Comparison of ENCODE assay signal across 12 mouse cellular contexts in the genomic region with DNA sequence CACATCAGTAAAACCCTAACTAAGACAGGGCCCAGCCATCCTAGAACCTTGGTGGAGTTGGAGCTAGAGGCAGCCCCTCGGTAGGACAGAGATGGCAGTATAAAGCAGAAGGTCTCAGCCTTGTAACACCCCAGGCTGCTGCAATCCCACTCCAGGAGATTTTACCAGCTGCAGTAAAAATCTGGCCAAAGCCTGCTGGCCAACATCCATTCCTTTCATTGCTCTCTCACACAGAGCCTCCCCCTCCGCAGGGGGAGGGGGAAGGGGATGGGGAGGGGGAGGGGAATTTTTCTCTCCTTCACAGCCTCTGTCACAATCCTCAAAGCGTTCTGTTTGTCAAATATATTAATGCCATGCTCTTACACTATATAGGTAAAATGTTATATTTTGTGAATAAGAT. TPM values are rescaled to one million over a fixed set of nuclear protein-coding genes. Genes with fewer than 3 reads are reported as not detected.
DNase-seq lines count a peak whose midpoint lies in the region; ATAC-seq and TF ChIP-seq lines count a peak whose summit lies in the region.
"Had no signal": no experiment of that assay in that cellular context is flagged by ENCODE, and none has a peak within 500 bp of the region (broad histone marks: within the 10 kb centered on the region; RNA-seq: fewer than 3 reads in every experiment).

No protein-coding gene starts in this region.

- no peak overlapping the region for H3K4me2 ChIP-seq in forebrain, embryonic 16.5 days (ENCODE audit: low read length)
- H3K4me2 ChIP-seq in midbrain, embryonic 12.5 days (replicated peaks): no peak overlapping the region
- H3K4me2 ChIP-seq: embryonic facial prominence, embryonic 13.5 days had no signal

- H3K27me3 ChIP-seq in forebrain, embryonic 16.5 days (replicated peaks; ENCODE audit: control insufficient read depth, insufficient read depth, low read length): no peaks in the 10 kb centered on the region
- H3K27me3 ChIP-seq in midbrain, embryonic 12.5 days: no peaks in the 10 kb centered on the region
- H3K27me3 ChIP-seq: embryonic facial prominence, embryonic 13.5 days had no signal

- H3K9ac ChIP-seq in forebrain, embryonic 16.5 days (replicated peaks; ENCODE audit: low read depth, low read length): no peak overlapping the region
- no peak overlapping the region for H3K9ac ChIP-seq in midbrain, embryonic 12.5 days (replicated peaks)
- H3K9ac ChIP-seq: embryonic facial prominence, embryonic 13.5 days had no signal

- no peaks in the 10 kb centered on the region for H3K9me3 ChIP-seq in forebrain, embryonic 16.5 days (ENCODE audit: control insufficient read depth, low read length)
- no peaks in the 10 kb centered on the region for H3K9me3 ChIP-seq in midbrain, embryonic 12.5 days
- H3K9me3 ChIP-seq: embryonic facial prominence, embryonic 13.5 days had no signal

- intact Hi-C loops in heart, postnatal 10 days (cut with DNase I): no loop called here

- no peak for DNase-seq in layer of hippocampus, adult 2 months (ENCODE audit: low spot score in 2 of 2)
- DNase-seq in layer of hippocampus, adult 9-10 months (ENCODE audit: low spot score): no peak
- peak; percentile 61 to 67 for DNase-seq in heart, postnatal 10 days
- DNase-seq in frontal cortex, postnatal 36 days (ENCODE audit: low spot score in 2 of 2): no peak
- no peak for DNase-seq in kidney, adult 9 months
- DNase-seq: thymus, adult 2 months had no signal

- H3K4me1 ChIP-seq in forebrain, embryonic 16.5 days (replicated peaks; ENCODE audit: control insufficient read depth, insufficient read depth, low read length): peaks cover 11% of the 10 kb centered on the region
- H3K4me1 ChIP-seq in midbrain, embryonic 12.5 days: peaks cover 8% of the 10 kb centered on the region; the same call in 1 of the 2 replicates

- 23% methylated on average over 2 of the region's 3 CpGs for WGBS in forebrain, embryonic 16.5 days
- WGBS in midbrain, embryonic 12.5 days: 45% methylated on average over 2 of the region's 3 CpGs

- peak overlapping the region; percentile 25; the same call in 1 of the 2 replicates for H3K27ac ChIP-seq in layer of hippocampus, adult 2 months
- H3K27ac ChIP-seq in forebrain, embryonic 16.5 days (ENCODE audit: low read length): no peak overlapping the region
- no peak overlapping the region for H3K27ac ChIP-seq in midbrain, embryonic 12.5 days (replicated peaks)
- H3K27ac ChIP-seq: embryonic facial prominence, embryonic 13.5 days; left cerebral cortex, adult 2 months; macrophage had no signal

- no peak for TF ChIP-seq CTCF in layer of hippocampus, adult 2 months (conservative IDR thresholded peaks at IDR 0.05)

- H3K36me3 ChIP-seq in forebrain, embryonic 16.5 days (ENCODE audit: control insufficient read depth, insufficient read depth): peaks cover 10% of the 10 kb centered on the region
- peaks cover 26% of the 10 kb centered on the region for H3K36me3 ChIP-seq in midbrain, embryonic 12.5 days

- no peak overlapping the region for H3K4me3 ChIP-seq in layer of hippocampus, adult 2 months
- no peak overlapping the region for H3K4me3 ChIP-seq in forebrain, embryonic 16.5 days (replicated peaks; ENCODE audit: low read length)
- no peak overlapping the region for H3K4me3 ChIP-seq in midbrain, embryonic 12.5 days
- H3K4me3 ChIP-seq: embryonic facial prominence, embryonic 13.5 days; left cerebral cortex, adult 2 months had no signal

- peak; percentile 52 for ATAC-seq in forebrain, embryonic 16.5 days
- ATAC-seq in midbrain, embryonic 12.5 days (ENCODE audit: low FRiP score, low read depth): peak; percentile 14; the same call in 1 of the 2 replicates

RNA-seq across cellular contexts. Expression of a gene that starts 21.2 kb away (rescaled TPM):
- total RNA-seq in layer of hippocampus, adult 2 months (2021): 10 to 100 TPM; 50.3 to 50.6 TPM
- 112 and 123 TPM in 2 replicates for polyA plus RNA-seq in forebrain, embryonic 16.5 days (2015; fragmentation: Nextera tagmentation; extraction: Ambion mirVana)
- total RNA-seq in heart, postnatal 10 days (2021): 10 to 100 TPM; 32.2 to 32.6 TPM
- 112 and 115 TPM in 2 replicates for polyA plus RNA-seq in midbrain, embryonic 12.5 days (2016; fragmentation: Nextera tagmentation; extraction: Ambion mirVana)

RNA-seq across cellular contexts. Expression of a gene that starts 26.9 kb away (rescaled TPM):
- not detected for total RNA-seq in layer of hippocampus, adult 2 months (2021)
- polyA plus RNA-seq in forebrain, embryonic 16.5 days (2015; fragmentation: Nextera tagmentation; extraction: Ambion mirVana): 0.09 TPM in 1 of 2 replicates, not detected in the other
- under 1 TPM in 1 of 2 experiments, not detected in 1; 0.07 TPM for total RNA-seq in heart, postnatal 10 days (2021)
- polyA plus RNA-seq in midbrain, embryonic 12.5 days (2016; fragmentation: Nextera tagmentation; extraction: Ambion mirVana): 0.17 TPM in 1 of 2 replicates, not detected in the other
- total RNA-seq: left cerebral cortex, adult 2 months had no signal
- polyA plus RNA-seq: embryonic facial prominence, embryonic 13.5 days; macrophage had no signal

RNA-seq across cellular contexts. Expression of a gene that starts 50.7 kb away (rescaled TPM):
- total RNA-seq in layer of hippocampus, adult 2 months (2021): not detected
- polyA plus RNA-seq in forebrain, embryonic 16.5 days (2015; fragmentation: Nextera tagmentation; extraction: Ambion mirVana): 0.10 TPM in 1 of 2 replicates, not detected in the other
- under 1 TPM in 1 of 2 experiments, not detected in 1; 0.12 TPM for total RNA-seq in heart, postnatal 10 days (2021)
- 0.58 TPM in 1 of 2 replicates, not detected in the other for polyA plus RNA-seq in midbrain, embryonic 12.5 days (2016; fragmentation: Nextera tagmentation; extraction: Ambion mirVana)
- total RNA-seq: left cerebral cortex, adult 2 months had no signal
- polyA plus RNA-seq: embryonic facial prominence, embryonic 13.5 days; heart, embryonic 14.5 days; macrophage had no signal

RNA-seq across cellular contexts. Expression of a gene that starts 51.2 kb away (rescaled TPM):
- total RNA-seq in layer of hippocampus, adult 2 months (2021): 1 to 10 TPM; 3.2 to 3.7 TPM
- 0.51 and 0.68 TPM in 2 replicates for polyA plus RNA-seq in forebrain, embryonic 16.5 days (2015; fragmentation: Nextera tagmentation; extraction: Ambion mirVana)
- 1 to 10 TPM; 1.3 to 1.4 TPM for total RNA-seq in heart, postnatal 10 days (2021)
- 0.20 and 0.29 TPM in 2 replicates for polyA plus RNA-seq in midbrain, embryonic 12.5 days (2016; fragmentation: Nextera tagmentation; extraction: Ambion mirVana)
- polyA plus RNA-seq: macrophage had no signal

Comparison
In these comparisons a context has a peak if more than half of its experiments do, and no peak if none do; other contexts are left out.
1. DNase-seq: peak in heart, postnatal 10 days (2 of 2); none in layer of hippocampus, adult 2 months (0 of 2), layer of hippocampus, adult 9-10 months (single experiment), frontal cortex, postnatal 36 days (0 of 2) and kidney, adult 9 months (single experiment).